Mouse (Mus musculus): ENCODE measurements at regions not wholly inside any gene's neighbourhood (a gene's known extent, or its start where the extent isn't known, plus 50 kb on each side); places are given as distances from the start of the nearest gene placed in this dataset.
"Not testable (repeated sequence)": the region's sequence is repeated elsewhere in the genome, so short reads cannot be mapped to it uniquely, and the experiment has no call there.

DNA sequence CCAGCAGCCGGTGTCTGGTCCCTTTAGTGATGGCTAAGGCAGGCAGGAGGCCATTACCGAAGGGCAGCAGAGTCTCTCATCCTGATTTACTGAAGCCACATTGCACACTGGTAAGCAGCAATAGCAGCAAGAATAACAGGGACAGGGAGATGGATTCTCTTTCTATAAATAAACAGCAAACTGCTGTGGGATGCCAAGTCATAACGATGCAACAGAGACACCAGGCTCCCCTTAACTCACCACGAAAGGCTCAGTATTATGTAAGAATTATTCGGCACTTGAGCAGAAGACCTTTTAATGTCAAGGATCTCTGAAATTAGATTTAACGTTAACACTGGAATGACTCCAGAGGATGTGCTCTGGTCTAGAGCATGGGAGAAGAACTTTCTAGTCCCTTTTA is 202.1 kb downstream of the Ddx10 start:
- DNase-seq (ENCODE audit: low spot score), result no peak
- intact Hi-C loops (cut with DNase I), result no loop called here

GRCm38 (mm10) chr9:53033797-53034196 is 214.1 kb downstream of the Ddx10 start:
- no peak for DNase-seq (ENCODE audit: low spot score)
- intact Hi-C loops (cut with DNase I), result no loop called here

- DNase-seq (ENCODE audit: low spot score), result no peak
- intact Hi-C loops (cut with DNase I), result no loop called here
Measured at GRCm38 (mm10) chr9:53022096-53022495, 225.8 kb downstream of the Ddx10 start.

GRCm38 (mm10) chr9:53010741-53011140 is 237.1 kb downstream of the Ddx10 start:
- intact Hi-C loops (cut with DNase I), result no loop called here
- no peak for DNase-seq (ENCODE audit: low spot score)

- no peak for DNase-seq (ENCODE audit: low spot score)
- intact Hi-C loops (cut with DNase I), result no loop called here
Measured at GRCm38 (mm10) chr9:53007395-53007794, 240.5 kb downstream of the Ddx10 start.

GRCm38 (mm10) chr9:53006085-53006484 is 241.8 kb downstream of the Ddx10 start:
- DNase-seq (ENCODE audit: low spot score), result no peak
- intact Hi-C loops (cut with DNase I), result no loop called here

- no peak for DNase-seq (ENCODE audit: low spot score)
- intact Hi-C loops (cut with DNase I), result no loop called here
Measured at GRCm38 (mm10) chr9:53004253-53004978, 243.4 kb downstream of the Ddx10 start.

DNA sequence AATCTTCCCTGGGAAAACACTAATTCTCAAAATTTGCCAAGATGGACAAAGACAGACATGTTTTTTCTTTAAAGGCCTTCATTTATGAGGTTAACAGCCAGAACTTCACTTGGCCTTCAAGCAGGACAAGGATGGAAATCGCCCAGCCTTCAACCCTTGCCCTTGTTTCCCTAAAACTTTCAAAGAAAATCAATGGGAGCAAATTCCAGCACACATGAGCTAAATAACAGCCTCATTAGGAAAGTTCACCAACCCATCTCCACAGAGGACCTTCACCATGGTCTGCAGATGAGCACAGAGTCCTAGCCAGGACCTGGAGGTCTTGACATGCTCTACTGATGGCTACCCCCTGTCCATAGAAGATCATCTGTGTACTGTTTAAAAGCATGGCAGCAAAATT is 271.8 kb downstream of the Ddx10 start:
- DNase-seq (ENCODE audit: low spot score), result no peak
- intact Hi-C loops (cut with DNase I), result no loop called here

GRCm38 (mm10) chr9:52965631-52966030 is 282.2 kb downstream of the Ddx10 start:
- intact Hi-C loops (cut with DNase I), result loop anchor here (5.0 kb wide), 2 partner anchors 102 to 128 kb away; no protein-coding TSS in a partner anchor
- DNase-seq (ENCODE audit: low spot score), result peak; percentile 25

DNA sequence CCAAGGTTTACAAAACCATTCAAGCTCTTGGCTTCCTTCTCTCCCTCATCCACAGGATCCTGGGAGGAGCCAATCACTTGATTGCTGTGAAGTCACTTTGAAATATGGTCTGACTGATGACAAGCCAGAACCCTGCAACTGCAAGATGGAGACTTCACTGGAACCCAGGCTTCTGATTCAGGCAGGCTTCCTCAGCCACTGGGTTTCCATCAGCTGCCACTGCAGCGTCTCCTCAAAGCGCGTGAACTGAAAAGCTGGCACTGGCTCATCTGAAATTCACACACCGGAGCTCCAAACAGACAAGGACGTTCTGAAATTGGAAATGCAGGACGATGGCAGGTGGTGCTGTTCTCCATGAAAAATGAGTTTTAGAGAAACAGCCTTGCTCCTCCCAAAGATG is 280.1 kb upstream of the AI593442 start:
- DNase-seq (ENCODE audit: low spot score), result no peak
- intact Hi-C loops (cut with DNase I), result loop anchor here (5.0 kb wide), 1 partner anchor 183 kb away; no protein-coding TSS in a partner anchor

GRCm38 (mm10) chr9:52957245-52957644 is 277.7 kb upstream of the AI593442 start:
- intact Hi-C loops (cut with DNase I), result no loop called here

GRCm38 (mm10) chr9:52944081-52944480 is 264.5 kb upstream of the AI593442 start:
- DNase-seq (ENCODE audit: low spot score), result no peak
- intact Hi-C loops (cut with DNase I), result no loop called here

More at GRCm38 (mm10) chr9:52957245-52957644, 277.7 kb upstream of the AI593442 start:
- DNase-seq (ENCODE audit: low spot score), result no peak

GRCm38 (mm10) chr9:52941637-52941983 is 262.0 kb upstream of the AI593442 start:
- intact Hi-C loops (cut with DNase I), result no loop called here
- no peak for DNase-seq (ENCODE audit: low spot score)

- intact Hi-C loops (cut with DNase I), result no loop called here
Measured at GRCm38 (mm10) chr9:52940964-52941636, 261.5 kb upstream of the AI593442 start.

DNA sequence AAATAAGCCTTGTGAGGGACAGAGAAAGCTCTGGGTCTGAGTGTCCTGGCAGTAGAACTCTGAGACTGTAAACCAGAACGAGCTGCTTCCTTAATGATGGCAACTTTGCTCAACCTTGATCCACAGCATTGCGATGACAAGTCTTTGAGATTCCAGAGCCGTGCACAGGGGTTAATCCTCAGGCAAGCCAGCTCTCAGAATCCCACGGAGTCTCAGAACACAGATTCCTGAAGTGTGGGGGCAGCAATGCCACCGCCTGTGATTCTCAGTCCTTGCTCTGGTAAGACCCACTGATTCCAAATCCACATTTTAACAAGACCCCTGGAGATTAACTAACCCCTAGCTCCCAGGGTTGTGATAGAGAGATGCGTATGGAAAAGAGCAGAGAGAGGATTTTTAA is 255.5 kb upstream of the AI593442 start:
- DNase-seq (ENCODE audit: low spot score), result no peak
- intact Hi-C loops (cut with DNase I), result no loop called here

More at GRCm38 (mm10) chr9:52940964-52941636, 261.5 kb upstream of the AI593442 start:
- no peak for DNase-seq (ENCODE audit: low spot score)

DNA sequence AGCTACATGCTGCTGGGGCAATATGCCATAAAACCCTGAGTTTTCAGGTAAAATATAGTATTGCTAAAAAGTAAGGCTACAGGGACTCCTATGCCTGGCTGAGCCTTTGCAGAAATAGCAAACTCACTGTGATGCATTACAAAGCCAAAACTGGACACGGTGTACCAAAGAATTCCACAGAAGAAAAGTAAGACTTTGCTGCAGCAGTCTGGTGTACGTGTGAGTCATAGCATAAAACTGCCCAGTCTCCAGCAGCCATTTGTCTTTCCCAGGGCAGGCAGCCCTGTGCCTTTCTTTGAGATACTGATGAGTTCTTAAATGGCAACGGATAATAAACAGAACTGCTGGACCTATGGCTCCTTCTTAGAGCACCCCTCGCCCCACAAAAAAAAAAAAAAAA is 237.9 kb upstream of the AI593442 start:
- no peak for DNase-seq (ENCODE audit: low spot score)
- intact Hi-C loops (cut with DNase I), result no loop called here

- intact Hi-C loops (cut with DNase I); DNase-seq (ENCODE audit: low spot score): not testable (repeated sequence)
Measured at GRCm38 (mm10) chr9:52888653-52889052, 209.1 kb upstream of the AI593442 start.

- intact Hi-C loops (cut with DNase I); DNase-seq (ENCODE audit: low spot score): not testable (repeated sequence)
Measured at GRCm38 (mm10) chr9:52887997-52888396, 208.4 kb upstream of the AI593442 start.

DNA sequence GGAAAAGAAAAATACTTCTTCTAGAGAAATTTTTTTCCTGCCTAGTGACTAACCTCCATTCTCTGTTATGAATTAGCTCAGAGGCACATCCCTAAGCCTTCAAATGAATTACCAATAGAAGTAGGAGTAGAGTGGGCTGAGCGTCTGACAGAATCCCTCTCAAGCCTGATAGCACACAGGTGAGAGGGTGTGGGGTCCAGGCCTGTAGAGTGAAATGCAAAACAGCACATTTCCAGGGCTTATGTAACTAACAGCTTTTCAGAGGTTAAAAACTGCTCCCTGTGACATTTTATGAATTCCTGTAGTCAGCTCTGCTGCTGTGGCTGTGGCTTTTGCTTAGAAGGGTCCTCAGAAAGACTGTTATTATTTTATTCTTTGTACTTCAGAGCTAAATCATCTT is 187.7 kb upstream of the AI593442 start:
- no peak for DNase-seq (ENCODE audit: low spot score)
- intact Hi-C loops (cut with DNase I), result no loop called here

DNA sequence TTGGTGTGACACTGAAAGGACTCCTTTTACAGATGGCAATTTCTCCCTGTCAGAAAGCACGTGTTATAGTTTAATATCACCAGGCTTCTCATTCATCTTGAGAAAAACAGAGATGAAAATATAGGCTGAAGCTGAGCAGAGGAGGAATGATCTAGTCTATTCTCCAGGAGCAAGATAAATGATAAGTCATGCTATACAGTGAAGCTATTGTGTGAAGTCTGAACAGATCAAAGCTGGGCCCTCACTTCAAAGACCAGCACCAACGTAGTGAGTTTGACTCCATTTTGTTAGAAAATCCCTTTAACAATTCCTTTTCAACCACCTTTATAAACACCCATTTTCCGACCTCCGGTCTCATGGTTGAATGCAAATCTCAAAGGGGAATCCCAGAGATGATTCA is 180.7 kb upstream of the AI593442 start:
- intact Hi-C loops (cut with DNase I), result no loop called here
- DNase-seq (ENCODE audit: low spot score), result no peak

DNA sequence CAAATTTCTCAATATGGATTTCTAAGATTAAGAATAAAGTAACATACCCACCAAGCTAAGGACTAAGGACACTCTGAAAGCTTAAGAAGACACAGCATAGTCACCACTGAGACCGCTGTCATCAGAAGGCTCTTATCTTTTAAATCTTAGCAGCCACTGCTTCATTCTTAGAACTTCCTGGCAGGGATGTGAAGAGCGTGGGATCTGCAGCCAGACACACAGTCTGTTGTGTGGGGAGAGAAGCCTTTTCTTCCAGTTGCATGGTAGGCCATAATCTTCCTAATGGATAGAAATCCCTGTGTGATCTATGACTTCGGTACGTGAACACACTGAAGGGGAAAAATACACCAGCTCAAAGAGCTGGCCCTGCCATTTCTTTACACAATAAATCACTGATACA is 178.8 kb upstream of the AI593442 start:
- intact Hi-C loops (cut with DNase I), result no loop called here
- no peak for DNase-seq (ENCODE audit: low spot score)

DNA sequence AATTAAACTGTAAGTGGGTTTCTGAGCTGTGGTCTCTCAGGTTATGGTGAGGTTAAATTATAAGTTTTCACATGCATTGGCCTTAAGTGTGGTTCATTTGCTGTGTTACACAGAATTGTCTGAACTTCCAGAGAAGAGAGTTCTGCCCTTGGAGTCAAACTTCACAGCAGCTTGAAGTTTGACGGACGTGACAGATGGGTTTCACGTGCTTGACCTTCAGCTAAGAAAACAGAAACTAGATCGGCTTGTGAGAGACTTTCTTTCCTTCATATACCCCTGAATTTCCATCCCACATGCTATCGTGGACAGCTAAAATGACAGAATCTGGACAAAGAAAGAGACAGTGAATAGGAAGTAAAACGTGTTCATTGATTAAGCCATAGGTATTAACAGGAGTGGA is 173.8 kb upstream of the AI593442 start:
- no peak for DNase-seq (ENCODE audit: low spot score)
- intact Hi-C loops (cut with DNase I), result no loop called here
